Mouse (Mus musculus) midbrain, postnatal 0 days (tissue): ENCODE measurements around the gene Hbq1b. TPM values are rescaled to one million over a fixed set of nuclear protein-coding genes. Genes with fewer than 3 reads are reported as not detected.
A peak's percentile ranks its signal among the peaks of the same experiment; 100 is the strongest.

Experiments
- ATAC-seq: fragments of 200-750 bp; cut with Nextera tagmentation; 2 replicates; pipeline ENCODE4 v1.8.0; 2017; ENCODE audit warnings: moderate number of reproducible peaks, mild to moderate bottlenecking, moderate TSS enrichment, moderate library complexity; ENCODE audit not compliant: low FRiP score
- DNase-seq: peaks from one replicate; pipeline ENCODE4 v3.0.0-alpha.2; 2015; ENCODE audit warnings: low spot score
- H3K27ac ChIP-seq: fragments of 300-500 bp; sonication (generic); 2 replicates; pipeline ENCODE4 v1.5.1; 2014; ENCODE audit warnings: low read depth, mild to moderate bottlenecking, low read length, mixed read lengths
- H3K27me3 ChIP-seq: fragments of 300-500 bp; sonication (generic); 2 replicates; pipeline ENCODE4 v1.6.1; 2014; ENCODE audit warnings: low read length, control low read depth, mixed read lengths; ENCODE audit not compliant: insufficient read depth
- H3K36me3 ChIP-seq: fragments of 300-500 bp; sonication (generic); 2 replicates; pipeline ENCODE4 v1.6.1; 2014; ENCODE audit warnings: low read length, control low read depth, mixed read lengths; ENCODE audit not compliant: insufficient read depth
- H3K4me1 ChIP-seq: fragments of 300-500 bp; sonication (generic); 2 replicates; pipeline ENCODE4 v1.6.1; 2014; ENCODE audit warnings: mild to moderate bottlenecking, control low read depth, antibody characterized with exemption, low read length, mixed read lengths; ENCODE audit not compliant: insufficient read depth
- H3K4me2 ChIP-seq: fragments of 300-500 bp; sonication (generic); 2 replicates; pipeline ENCODE4 v1.6.1; 2014; ENCODE audit warnings: low read depth, mild to moderate bottlenecking, low read length, mixed read lengths; ENCODE audit not compliant: poor library complexity, severe bottlenecking
- H3K4me3 ChIP-seq: fragments of 300-500 bp; sonication (generic); 2 replicates; pipeline ENCODE4 v1.5.1; 2014; ENCODE audit warnings: low read depth, mild to moderate bottlenecking, low read length, moderate library complexity
- H3K9ac ChIP-seq: fragments of 300-500 bp; sonication (generic); replicated peaks from 2 replicates; pipeline ENCODE4 v1.6.1; 2014; ENCODE audit warnings: mild to moderate bottlenecking, low read length, moderate library complexity, mixed read lengths; ENCODE audit not compliant: poor library complexity, severe bottlenecking
- H3K9me3 ChIP-seq: fragments of 300-500 bp; sonication (generic); 2 replicates; pipeline ENCODE4 v1.6.1; 2016; ENCODE audit warnings: low read length, control low read depth
- CTCF ChIP-seq: IDR thresholded peaks from 2 replicates; pipeline ENCODE4 v1.5.1; 2016; ENCODE audit warnings: antibody characterized with exemption, mild to moderate bottlenecking
- WGBS: fragments of 180-500 bp; shearing (Covaris S2); extraction: QIAGEN DNeasy Blood & Tissue Kit; methylation state at CpG from one replicate; pipeline ENCODE4 v1.1.7; 2014; 5-methylcytosine and 5-hydroxymethylcytosine counted together
- polyA plus RNA-seq: library from polyadenylated mRNA; unstranded; fragments of >200 nt; fragmentation: Nextera tagmentation; extraction: Ambion mirVana; gene quantifications from 2 replicates; pipeline ENCODE4 v1.2.1, GENCODE M21; 2015
- total RNA-seq: library from RNA; depleted of rRNA; stranded (reverse); fragments of >200 nt; gene quantifications from 2 replicates; pipeline ENCODE4 v1.2.3, GENCODE M21; 2014

The Hbq1b gene
- total and polyA plus RNA-seq, 2 experiments from 2014 or later: 1.9 to 5.9 TPM

GRCm38 (mm10) chr11:32243205-32243955 lies 43.4 kb upstream of the Hbq1b start:
- no peak for ATAC-seq
- no peaks in the 10 kb centered on the region for H3K9me3 ChIP-seq
- WGBS: 83% methylated on average over 7 of the region's 7 CpGs
- H3K27me3 ChIP-seq: no peaks in the 10 kb centered on the region
- no peak for TF ChIP-seq CTCF
- H3K36me3 ChIP-seq: peaks cover 48% of the 10 kb centered on the region
- DNase-seq: no peak
- no peak overlapping the region for H3K4me2 ChIP-seq
- H3K4me1 ChIP-seq: no peaks in the 10 kb centered on the region
- no peak overlapping the region for H3K4me3 ChIP-seq
- no peak overlapping the region for H3K27ac ChIP-seq
- no peak overlapping the region for H3K9ac ChIP-seq

- DNase-seq (no peak), ATAC-seq (no peak)
- H3K9me3 ChIP-seq: no peaks in the 10 kb centered on the region
- WGBS: 82% methylated on average over 3 of the region's 3 CpGs
- no peak overlapping the region for H3K27ac ChIP-seq
- H3K4me3 ChIP-seq: no peak overlapping the region
- no peak overlapping the region for H3K9ac ChIP-seq
- H3K4me1 ChIP-seq: no peaks in the 10 kb centered on the region
- TF ChIP-seq CTCF: no peak
- no peaks in the 10 kb centered on the region for H3K27me3 ChIP-seq
- H3K36me3 ChIP-seq: peaks cover 51% of the 10 kb centered on the region
- no peak overlapping the region for H3K4me2 ChIP-seq
Measured at GRCm38 (mm10) chr11:32244064-32244463, 42.7 kb upstream of the Hbq1b start.

- no peak overlapping the region for H3K9ac ChIP-seq
- TF ChIP-seq CTCF: no peak
- H3K4me2 ChIP-seq: no peak overlapping the region
- no peaks in the 10 kb centered on the region for H3K27me3 ChIP-seq
- H3K9me3 ChIP-seq: no peaks in the 10 kb centered on the region
- ATAC-seq: no peak
- DNase-seq: no peak
- WGBS: 95% methylated on average over 1 of the region's 1 CpGs
- H3K27ac ChIP-seq: no peak overlapping the region
- H3K4me1 ChIP-seq: no peaks in the 10 kb centered on the region
- no peak overlapping the region for H3K4me3 ChIP-seq
- H3K36me3 ChIP-seq: peaks cover 52% of the 10 kb centered on the region
Measured at GRCm38 (mm10) chr11:32244617-32245016, 42.1 kb upstream of the Hbq1b start.

GRCm38 (mm10) chr11:32245614-32246013 lies 41.2 kb upstream of the Hbq1b start:
- Histone ChIP-seq H3K4me1 (no peaks in the 10 kb centered on the region), H3K27ac (no peak overlapping the region), H3K4me2 (no peak overlapping the region), H3K27me3 (no peaks in the 10 kb centered on the region), H3K36me3 (peaks cover 51% of the 10 kb centered on the region), H3K4me3 (no peak overlapping the region), H3K9ac (no peak overlapping the region), H3K9me3 (no peaks in the 10 kb centered on the region)
- DNase-seq (no peak), ATAC-seq (no peak)
- TF ChIP-seq CTCF: no peak
- 99% methylated on average over 6 of the region's 6 CpGs for WGBS

- Histone ChIP-seq H3K9ac (no peak overlapping the region), H3K9me3 (no peaks in the 10 kb centered on the region), H3K27ac (no peak overlapping the region), H3K4me1 (no peaks in the 10 kb centered on the region), H3K4me3 (no peak overlapping the region), H3K36me3 (peaks cover 43% of the 10 kb centered on the region), H3K4me2 (no peak overlapping the region), H3K27me3 (no peaks in the 10 kb centered on the region)
- TF ChIP-seq CTCF: peak; percentile 62
- DNase-seq (no peak), ATAC-seq (no peak)
Measured at GRCm38 (mm10) chr11:32247068-32247467, 39.7 kb upstream of the Hbq1b start.

- WGBS: 81% methylated on average over 3 of the region's 3 CpGs
Measured at GRCm38 (mm10) chr11:32248350-32248749, 38.4 kb upstream of the Hbq1b start.

More at GRCm38 (mm10) chr11:32248350-32248749, 38.4 kb upstream of the Hbq1b start:
- no peaks in the 10 kb centered on the region for H3K9me3 ChIP-seq
- DNase-seq (no peak), ATAC-seq (no peak)
- no peak overlapping the region for H3K4me3 ChIP-seq
- no peak overlapping the region for H3K4me2 ChIP-seq
- no peaks in the 10 kb centered on the region for H3K4me1 ChIP-seq
- H3K27me3 ChIP-seq: no peaks in the 10 kb centered on the region
- H3K36me3 ChIP-seq: peaks cover 34% of the 10 kb centered on the region
- no peak for TF ChIP-seq CTCF
- H3K27ac ChIP-seq: no peak overlapping the region
- H3K9ac ChIP-seq: no peak overlapping the region
